Mouse (Mus musculus) cerebellum, adult 18-20 months (tissue): ENCODE measurements at regions not wholly inside any gene's neighbourhood (a gene's known extent, or its start where the extent isn't known, plus 50 kb on each side); places are given as distances from the start of the nearest gene placed in this dataset.
A peak's percentile ranks its signal among the peaks of the same experiment; 100 is the strongest.

Experiments
- DNase-seq, 2 experiments: peaks; one replicate each; pipeline ENCODE4 v3.0.0; 2021

DNA sequence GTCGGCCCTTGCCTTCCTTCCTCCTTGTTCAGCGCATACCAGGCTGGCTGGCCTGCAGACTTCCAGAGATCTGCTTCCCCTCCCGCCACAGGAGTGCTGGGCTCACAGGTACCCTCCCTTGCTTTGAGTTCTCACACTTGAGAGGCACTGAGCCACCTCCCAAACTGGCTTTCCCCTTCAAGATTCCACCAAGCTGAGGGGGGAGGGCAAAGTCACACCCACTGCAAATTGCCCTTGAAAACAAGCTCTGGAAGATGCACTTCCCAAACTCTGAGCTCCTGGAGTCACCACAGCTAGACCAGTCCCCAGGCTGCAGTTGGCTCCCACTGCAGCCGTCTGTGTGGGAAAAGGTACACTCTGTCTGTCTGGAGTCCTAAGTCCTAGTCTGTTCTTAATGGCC is 142.1 kb upstream of the Slc22a12 start:
- no peak for DNase-seq

GRCm38 (mm10) chr19:6679392-6680307 is 136.8 kb upstream of the Slc22a12 start:
- no peak for DNase-seq

GRCm38 (mm10) chr19:6677511-6677910 is 134.7 kb upstream of the Slc22a12 start:
- DNase-seq = no peak

- no peak for DNase-seq
These were observed 132.8 kb upstream of the Slc22a12 start for GRCm38 (mm10) chr19:6675586-6675985.

- DNase-seq = peak; percentile 37 to 47
These were observed 128.9 kb upstream of the Slc22a12 start for GRCm38 (mm10) chr19:6671696-6672095.

DNA sequence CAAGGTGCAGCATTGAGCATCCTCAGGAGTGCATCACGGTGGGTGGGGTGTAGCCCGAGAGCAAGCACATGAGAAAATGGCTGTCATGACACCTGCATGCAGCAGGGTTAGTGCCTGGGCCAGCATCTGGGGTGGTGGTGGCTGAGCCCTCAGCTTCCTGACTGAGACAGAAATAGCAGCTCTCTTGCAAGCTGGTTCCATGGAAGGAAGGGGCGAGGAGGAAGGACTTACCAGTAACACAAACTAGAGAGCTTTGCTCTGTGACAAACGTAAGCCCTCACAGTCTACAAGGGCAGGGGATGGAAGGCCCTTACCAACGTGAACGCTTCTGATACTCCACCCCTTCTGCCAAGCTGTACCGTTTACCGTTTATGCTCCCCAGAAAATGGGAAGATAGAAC is 127.0 kb upstream of the Slc22a12 start:
- DNase-seq = no peak

DNA sequence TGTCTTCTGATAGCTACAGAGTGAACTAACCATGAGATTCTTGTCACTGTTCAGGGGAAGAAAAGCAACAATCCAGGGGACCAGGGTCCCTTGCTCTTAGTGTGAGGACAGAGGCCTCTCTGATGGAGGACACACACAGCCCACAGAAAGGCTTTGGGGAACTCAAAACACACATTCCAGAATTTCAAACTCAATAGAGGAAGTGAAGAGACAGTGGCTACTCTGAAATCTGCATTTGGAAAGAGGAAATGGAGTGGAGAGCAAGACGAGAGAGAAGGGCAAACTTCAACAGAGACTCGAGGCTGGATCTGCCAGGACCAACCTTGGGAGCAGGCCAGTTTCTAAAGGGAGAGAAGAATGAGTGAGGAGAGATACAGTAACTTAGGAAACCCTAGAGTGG is 125.7 kb upstream of the Slc22a12 start:
- DNase-seq = no peak

DNA sequence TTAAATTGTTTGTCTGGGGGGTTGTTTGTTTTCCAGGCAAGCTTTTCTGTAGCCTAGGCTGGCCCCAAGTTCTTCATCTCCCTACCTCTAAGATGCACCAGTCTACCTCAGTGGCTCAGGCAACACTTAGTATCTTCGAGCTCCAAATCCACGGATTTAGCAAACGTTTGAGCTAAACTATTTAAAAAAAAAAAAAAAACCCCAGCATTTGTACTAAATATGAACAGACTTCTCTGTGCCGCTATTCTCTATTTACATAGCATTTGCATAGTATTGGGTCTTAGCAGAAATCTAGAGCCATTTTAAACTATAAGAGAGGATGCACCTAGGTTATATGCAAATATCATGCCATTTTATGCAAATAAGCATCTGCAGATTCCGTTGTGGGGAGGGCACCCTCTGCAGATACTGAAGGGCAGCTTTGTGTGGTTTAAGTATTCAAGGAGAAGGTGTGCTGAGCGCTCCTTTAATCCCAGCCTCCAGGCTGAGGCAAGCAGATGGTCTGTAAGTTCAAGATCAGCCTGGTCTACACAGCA is 123.4 kb upstream of the Slc22a12 start:
- DNase-seq = no peak

DNA sequence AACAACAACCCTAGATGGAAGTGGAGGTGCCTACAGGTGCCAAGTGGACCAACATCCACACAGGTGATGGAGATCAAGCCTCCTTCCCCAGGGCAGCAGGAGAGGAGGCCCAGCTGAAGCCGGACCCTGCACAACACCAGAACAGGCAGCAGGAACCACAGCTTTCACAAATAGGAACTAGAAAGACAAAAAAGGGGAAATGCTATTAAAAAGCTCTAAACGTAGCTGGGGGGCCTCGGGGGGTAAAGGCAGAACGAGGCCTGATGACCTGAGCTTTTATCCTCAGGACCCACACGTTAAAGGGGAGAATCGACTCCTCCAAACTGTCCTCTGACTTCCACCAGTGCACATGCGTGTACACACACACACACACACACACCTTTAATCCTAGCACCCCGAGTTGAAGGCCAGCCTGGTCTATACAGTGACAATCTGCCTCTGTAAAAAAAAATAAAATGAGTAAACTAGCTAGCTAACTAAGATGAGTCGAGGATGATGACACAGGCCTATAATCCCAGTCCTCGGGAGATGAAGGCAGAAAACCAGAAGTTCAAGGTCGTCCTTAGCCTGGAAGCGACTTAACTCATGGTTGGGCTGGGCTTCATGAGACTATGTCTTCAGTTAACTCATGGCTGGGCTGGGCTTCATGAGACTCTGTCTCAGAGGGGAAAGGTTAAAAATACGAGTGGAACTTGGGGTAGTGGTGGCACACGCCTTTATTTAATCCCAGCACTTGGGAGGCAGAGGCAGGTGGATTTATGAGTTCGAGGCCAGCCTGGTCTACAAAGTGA is 122.6 kb upstream of the Slc22a12 start:
- DNase-seq = no peak

DNA sequence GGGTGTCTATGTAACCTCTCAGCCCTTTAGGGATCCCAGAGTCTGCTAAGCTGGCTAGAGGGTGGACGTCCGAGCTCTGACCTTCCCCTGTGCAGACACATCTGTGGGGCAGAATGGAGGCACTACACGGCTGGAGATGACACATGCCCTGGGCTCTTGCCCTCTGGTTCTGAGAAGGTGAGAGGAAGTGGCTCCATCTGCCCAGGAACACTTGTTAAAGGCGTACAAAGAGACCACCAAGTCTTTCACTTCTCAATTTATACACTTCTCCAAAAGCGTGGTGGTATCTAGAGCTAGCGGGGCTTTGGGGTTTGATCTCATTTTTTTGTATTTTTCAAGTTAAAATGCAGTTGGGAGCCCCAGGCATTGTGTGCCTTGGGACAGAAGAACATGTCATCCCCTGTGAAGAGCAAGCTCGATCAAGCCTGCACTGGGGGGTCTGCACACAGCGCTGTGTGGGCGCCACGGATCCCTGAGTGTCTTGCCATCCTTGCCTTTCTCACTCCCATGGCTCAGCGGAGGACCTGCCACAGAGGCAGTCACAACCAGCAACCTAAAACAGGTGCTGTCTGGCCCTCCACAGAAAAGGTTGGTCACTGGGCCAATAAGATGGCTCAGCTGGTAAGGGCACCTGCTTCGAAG is 121.6 kb upstream of the Slc22a12 start:
- peak in 1 of 2 experiments; percentile 12 for DNase-seq

GRCm38 (mm10) chr19:6663391-6663790 is 120.6 kb upstream of the Slc22a12 start:
- DNase-seq = peak; percentile 93

DNA sequence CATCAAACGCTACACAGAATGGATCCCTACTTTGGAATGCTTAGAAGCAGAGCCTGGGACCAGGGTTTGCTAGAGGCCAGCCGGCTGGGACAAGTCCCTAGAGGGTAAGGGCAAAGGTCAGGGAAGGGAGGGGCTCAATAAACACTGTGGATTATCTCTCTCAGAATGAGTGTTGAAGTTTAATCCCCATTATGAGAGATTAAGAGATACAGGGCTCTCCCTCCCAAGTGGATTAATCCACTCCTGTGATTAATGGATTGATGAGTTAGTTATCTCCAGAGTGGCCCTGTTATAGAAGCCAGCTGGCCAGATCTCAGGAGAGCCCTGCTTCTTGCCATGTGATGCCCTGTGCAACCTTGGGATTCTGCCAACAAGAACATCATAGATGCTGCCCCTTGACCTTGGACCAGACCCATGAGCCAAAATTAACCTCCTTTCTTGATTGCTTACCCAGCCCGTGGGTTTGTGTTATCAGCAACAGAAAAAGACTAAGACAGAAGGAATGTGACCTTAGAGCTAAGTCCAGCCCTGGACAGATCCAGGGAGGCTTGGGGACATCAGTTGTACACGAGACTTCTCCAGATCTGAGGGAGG is 119.6 kb upstream of the Slc22a12 start:
- no peak for DNase-seq

GRCm38 (mm10) chr19:6661508-6661871 is 118.7 kb upstream of the Slc22a12 start:
- DNase-seq = no peak

DNA sequence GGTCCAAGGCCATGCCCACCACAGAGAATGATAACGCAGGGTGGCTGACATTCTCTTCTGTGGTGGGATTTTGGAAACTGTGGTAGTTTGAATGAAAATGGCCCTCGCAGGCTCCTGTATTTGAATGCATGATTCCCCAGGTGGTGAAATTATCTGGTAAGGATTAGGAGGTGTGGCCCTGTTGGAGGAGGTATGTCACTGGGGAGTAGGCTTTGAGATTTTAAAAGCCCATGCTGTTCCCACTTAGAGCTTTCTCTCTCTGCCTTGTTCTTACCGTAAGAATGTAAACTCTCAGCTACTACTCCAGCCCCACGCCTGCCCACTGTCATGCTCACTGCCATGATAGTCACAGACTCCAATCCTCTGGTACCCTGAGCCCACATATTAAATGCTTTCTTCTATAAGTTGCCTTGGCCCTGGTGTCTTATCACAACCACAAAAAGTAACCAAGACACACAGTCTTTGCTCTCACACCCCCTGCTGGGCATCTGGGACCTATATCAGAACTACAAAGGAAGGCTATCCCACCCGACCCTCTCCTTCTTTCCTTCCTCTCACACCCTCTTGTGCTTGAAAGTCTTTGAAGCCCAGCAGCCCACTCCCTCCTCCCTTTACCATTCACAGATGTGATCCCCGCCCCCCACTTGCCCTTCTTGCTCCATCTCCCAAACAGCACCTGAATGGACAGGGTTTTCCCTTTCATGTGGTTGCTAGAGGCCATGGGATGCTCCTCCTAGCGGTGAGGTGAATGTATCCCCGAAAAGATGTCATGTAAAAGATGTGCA is 118.1 kb upstream of the Slc22a12 start:
- DNase-seq = no peak

- DNase-seq = no peak
These were observed 117.3 kb upstream of the Slc22a12 start for GRCm38 (mm10) chr19:6660157-6660556.

DNA sequence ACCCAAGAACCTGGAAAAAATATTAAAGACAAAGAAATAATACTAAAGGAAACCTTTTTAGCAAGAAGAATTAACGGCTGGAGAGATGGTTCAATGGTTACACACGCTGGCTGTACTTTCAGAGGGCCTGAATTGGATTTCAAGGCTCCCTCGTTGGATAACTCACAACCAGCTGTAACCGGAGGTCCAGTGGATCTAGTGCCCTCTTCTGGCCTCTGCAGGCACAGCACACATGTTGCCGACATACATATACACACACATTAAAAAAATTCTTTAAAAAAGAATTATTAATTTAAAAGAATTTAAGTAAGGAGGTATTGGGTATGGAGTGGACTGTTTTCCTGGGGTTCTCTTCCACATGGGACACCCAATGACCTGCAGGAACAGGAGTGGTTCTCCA is 111.7 kb upstream of the Slc22a12 start:
- DNase-seq = no peak

- DNase-seq = peak in 1 of 2 experiments; percentile 24
These were observed 109.9 kb upstream of the Slc22a12 start for GRCm38 (mm10) chr19:6652775-6653174.

DNA sequence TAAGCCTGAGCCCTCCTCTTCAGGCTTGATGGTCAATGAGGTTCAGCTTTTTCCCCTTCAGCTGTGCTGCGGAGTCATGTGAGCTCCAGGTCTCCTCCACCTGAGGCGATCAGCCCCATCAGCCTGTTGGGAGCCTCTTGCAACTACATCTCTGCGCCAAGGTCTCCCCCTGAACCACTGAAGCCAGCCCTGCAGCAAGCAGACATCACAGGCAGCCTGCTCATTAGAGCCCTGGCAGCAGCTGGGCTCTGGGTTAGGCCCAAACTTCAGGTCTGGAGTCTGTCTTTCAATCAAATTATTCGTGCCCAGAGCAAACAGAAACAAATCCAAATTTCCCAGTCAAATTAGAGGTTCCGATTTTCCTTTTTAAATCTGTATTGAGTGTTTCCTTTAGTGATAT is 108.4 kb upstream of the Slc22a12 start:
- DNase-seq = no peak

- DNase-seq = no peak
These were observed 107.1 kb upstream of the Slc22a12 start for GRCm38 (mm10) chr19:6649885-6650284.

DNA sequence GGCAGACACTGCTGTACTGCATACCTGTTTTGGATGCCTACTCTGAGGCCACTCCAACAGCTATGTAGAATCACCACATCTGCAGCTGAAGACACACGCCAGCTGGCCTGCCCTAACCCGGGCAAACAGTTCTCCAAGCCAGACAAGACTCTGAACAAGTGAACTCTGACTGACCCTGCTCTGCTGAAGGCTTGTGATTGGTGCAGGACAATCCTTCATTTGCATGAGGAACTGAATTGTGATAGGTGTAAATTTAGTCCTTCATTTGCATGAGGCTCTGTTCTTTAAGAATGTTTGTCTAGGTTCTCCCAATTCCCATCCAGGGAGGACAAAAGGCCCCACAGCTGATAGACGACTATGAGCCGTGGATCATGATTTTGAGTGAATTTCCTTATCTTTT is 104.9 kb upstream of the Slc22a12 start:
- DNase-seq = no peak

GRCm38 (mm10) chr19:6647216-6647615 is 104.4 kb upstream of the Slc22a12 start:
- DNase-seq = no peak

- no peak for DNase-seq
These were observed 103.1 kb upstream of the Slc22a12 start for GRCm38 (mm10) chr19:6645912-6646311.
